Mouse (Mus musculus) C2C12 (cell line): ENCODE data around the gene Klhl7.

Experiments used
- CEBPB ChIP-seq: IDR thresholded peaks from one replicate; pipeline ENCODE4 v1.6.1; 2011; ENCODE audit warnings: low read depth, mild to moderate bottlenecking, control low read depth, moderate library complexity
- CTCF ChIP-seq: IDR thresholded peaks from one replicate; pipeline ENCODE4 v1.5.1; 2011; ENCODE audit not compliant: control insufficient read depth, insufficient read depth, insufficient read length
- MAX ChIP-seq: IDR thresholded peaks from one replicate; pipeline ENCODE4 v1.6.1; 2011; ENCODE audit warnings: mild to moderate bottlenecking, control low read depth
- MYOD1 ChIP-seq: IDR thresholded peaks from one replicate; pipeline ENCODE4 v1.6.1; 2011; ENCODE audit warnings: low read depth; ENCODE audit not compliant: control insufficient read depth, insufficient read length
- MYOG ChIP-seq: IDR thresholded peaks from one replicate; pipeline ENCODE4 v1.6.1; 2011; ENCODE audit not compliant: control insufficient read depth, insufficient read length; ENCODE audit errors: extremely low read depth

- TF ChIP-seq CTCF (no peak), CEBPB (no peak), MAX (no peak), MYOD1 (no peak), MYOG (no peak)
Measured at GRCm38 (mm10) chr5:24172092-24172491, 71.7 kb downstream of the Klhl7 start.
